Mouse (Mus musculus) limb, embryonic 10.5 days (tissue): ENCODE results near the gene Atp8b2. TPM values are rescaled to one million over a fixed set of nuclear protein-coding genes. Genes with fewer than 3 reads are reported as not detected.
A peak's percentile ranks its signal among the peaks of the same experiment; 100 is the strongest.

Experiments
- DNase-seq: peaks from one replicate; pipeline ENCODE4 v3.0.0-alpha.2; 2017; ENCODE audit warnings: low spot score
- H3K27ac ChIP-seq: fragments of 300-500 bp; sonication (generic); 2 replicates; pipeline ENCODE4 v1.5.1; 2016; ENCODE audit warnings: mild to moderate bottlenecking
- H3K27me3 ChIP-seq: fragments of 300-500 bp; sonication (generic); 2 replicates; pipeline ENCODE4 v1.6.1; 2016; ENCODE audit warnings: low read depth, mild to moderate bottlenecking; ENCODE audit not compliant: poor library complexity, severe bottlenecking
- H3K36me3 ChIP-seq: fragments of 300-500 bp; sonication (generic); 2 replicates; pipeline ENCODE4 v1.6.1; 2016; ENCODE audit warnings: mild to moderate bottlenecking, moderate library complexity
- H3K4me1 ChIP-seq: fragments of 300-500 bp; sonication (generic); 2 replicates; pipeline ENCODE4 v1.6.1; 2016
- H3K4me3 ChIP-seq: fragments of 300-500 bp; sonication (generic); 2 replicates; pipeline ENCODE4 v1.5.1; 2016; ENCODE audit warnings: mild to moderate bottlenecking, moderate library complexity
- H3K9me3 ChIP-seq: fragments of 300-500 bp; sonication (generic); replicated peaks from 2 replicates; pipeline ENCODE4 v1.6.1; 2016; ENCODE audit warnings: mild to moderate bottlenecking
- WGBS: fragments of 180-500 bp; shearing (Covaris S2); methylation state at CpG from one replicate; pipeline ENCODE4 v1.1.7; 2016; 5-methylcytosine and 5-hydroxymethylcytosine counted together
- polyA plus RNA-seq: library from polyadenylated mRNA; unstranded; fragments of >200 nt; fragmentation: Nextera tagmentation; extraction: Ambion mirVana; gene quantifications from 2 replicates; pipeline ENCODE4 v1.2.1, GENCODE M21; 2016

Gene Atp8b2
- polyA plus RNA-seq, 1 experiment from 2014 or later: 18.3 TPM

DNA sequence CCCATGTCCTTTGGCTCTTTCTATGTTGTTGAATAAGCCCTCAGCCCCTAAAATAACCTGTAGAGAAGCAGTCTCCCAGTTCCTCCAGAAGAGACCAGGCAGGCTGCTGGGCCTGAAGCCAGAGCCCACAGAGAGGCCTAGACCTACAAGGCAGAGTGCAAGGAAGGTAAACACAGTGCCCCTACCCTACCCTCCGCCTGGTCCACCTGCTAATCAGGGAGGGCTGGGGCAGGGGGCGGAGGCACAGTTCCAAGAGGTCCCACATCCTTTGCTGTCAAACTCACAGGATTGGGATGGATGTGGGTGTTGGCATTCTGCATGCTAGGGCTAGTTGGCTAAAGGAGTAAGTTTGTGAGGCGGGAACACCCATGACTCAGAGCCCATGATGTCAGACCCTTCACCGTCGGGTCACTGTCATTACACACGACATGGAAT is 51.2 kb downstream of the Atp8b2 start:
- Histone ChIP-seq H3K27me3 (peaks cover 45% of the 10 kb centered on the region), H3K27ac (no peak overlapping the region), H3K9me3 (no peaks in the 10 kb centered on the region), H3K4me1 (peaks cover 15% of the 10 kb centered on the region), H3K4me3 (peak overlapping the region; percentile 63; the same call in 1 of the 2 replicates), H3K36me3 (no peaks in the 10 kb centered on the region)
- WGBS: 36% methylated on average over 6 of the region's 6 CpGs
- no peak for DNase-seq

- 88% methylated on average over 3 of the region's 3 CpGs for WGBS
- Histone ChIP-seq H3K4me1 (peaks cover 15% of the 10 kb centered on the region), H3K27me3 (peaks cover 45% of the 10 kb centered on the region), H3K36me3 (no peaks in the 10 kb centered on the region), H3K27ac (no peak overlapping the region), H3K4me3 (no peak overlapping the region), H3K9me3 (no peaks in the 10 kb centered on the region)
- DNase-seq: no peak
Observed at GRCm38 (mm10) chr3:89911207-89911606, 52.1 kb downstream of the Atp8b2 start.

DNA sequence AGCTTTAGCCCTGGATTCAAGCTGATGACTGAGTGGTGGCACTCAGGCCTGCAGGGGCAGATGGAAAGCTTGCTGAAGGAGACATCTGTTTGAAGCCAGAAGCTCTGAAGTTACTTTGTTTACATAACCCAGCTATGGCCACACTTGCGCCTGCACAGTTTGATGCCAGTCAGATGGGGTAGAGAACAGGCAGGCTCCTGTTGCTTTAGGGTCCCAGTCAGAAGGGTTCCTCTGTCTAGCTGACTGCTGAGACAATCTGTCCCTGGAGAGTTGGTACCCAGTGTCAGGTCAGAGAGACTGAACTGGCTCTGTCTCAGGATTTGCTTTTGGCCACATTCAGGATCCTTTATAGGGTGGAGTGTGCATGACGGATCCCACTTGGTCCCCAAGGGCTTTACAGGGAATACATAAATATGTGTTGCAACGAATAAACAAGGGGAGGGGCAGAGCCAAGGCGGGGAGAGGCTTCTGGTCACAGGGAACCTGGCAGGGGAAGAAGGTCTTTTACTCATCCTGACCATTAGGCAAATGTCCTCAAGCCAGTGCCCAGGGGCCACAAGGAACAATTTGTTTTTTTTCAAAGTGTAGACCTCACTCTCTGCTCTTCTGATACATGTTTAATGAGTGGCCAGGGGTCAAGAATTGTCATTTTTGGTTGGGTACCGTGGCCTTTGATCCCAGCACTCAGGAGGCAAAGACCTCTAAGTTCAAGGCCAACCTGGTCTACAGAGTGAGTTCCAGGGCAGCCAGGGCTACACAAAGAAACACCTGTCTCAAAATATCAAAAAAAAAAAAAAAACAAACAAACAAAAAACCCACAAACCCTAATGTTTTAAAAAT is 53.4 kb downstream of the Atp8b2 start:
- Histone ChIP-seq H3K27ac (no peak overlapping the region), H3K4me3 (no peak overlapping the region), H3K27me3 (peaks cover 39% of the 10 kb centered on the region), H3K9me3 (no peaks in the 10 kb centered on the region), H3K36me3 (no peaks in the 10 kb centered on the region), H3K4me1 (peaks cover 15% of the 10 kb centered on the region)
- 46% methylated on average over 5 of the region's 5 CpGs for WGBS
- no peak for DNase-seq

DNA sequence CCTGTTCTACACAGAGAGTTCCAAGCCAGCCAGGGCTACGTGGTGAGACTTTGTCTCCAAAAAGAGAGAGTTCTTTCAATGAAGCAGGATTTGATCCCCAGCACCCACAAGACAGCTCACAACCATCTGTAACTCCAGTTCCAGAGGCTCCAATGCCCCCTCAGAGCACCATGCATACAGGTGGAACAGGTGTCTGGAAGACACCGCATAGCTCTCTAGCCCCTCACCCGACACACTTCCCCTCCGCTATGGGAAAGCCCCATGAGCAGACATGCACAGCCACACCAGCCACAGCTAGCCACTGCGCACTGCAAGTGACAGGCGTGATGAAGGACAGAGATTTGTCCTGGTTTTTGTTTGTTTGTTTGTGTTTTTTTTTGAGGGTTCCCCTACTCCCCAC is 54.5 kb downstream of the Atp8b2 start:
- Histone ChIP-seq H3K4me1 (peaks cover 15% of the 10 kb centered on the region), H3K4me3 (no peak overlapping the region), H3K9me3 (no peaks in the 10 kb centered on the region), H3K36me3 (no peaks in the 10 kb centered on the region), H3K27ac (no peak overlapping the region), H3K27me3 (peaks cover 28% of the 10 kb centered on the region)
- no peak for DNase-seq
- 75% methylated on average over 6 of the region's 6 CpGs for WGBS

DNA sequence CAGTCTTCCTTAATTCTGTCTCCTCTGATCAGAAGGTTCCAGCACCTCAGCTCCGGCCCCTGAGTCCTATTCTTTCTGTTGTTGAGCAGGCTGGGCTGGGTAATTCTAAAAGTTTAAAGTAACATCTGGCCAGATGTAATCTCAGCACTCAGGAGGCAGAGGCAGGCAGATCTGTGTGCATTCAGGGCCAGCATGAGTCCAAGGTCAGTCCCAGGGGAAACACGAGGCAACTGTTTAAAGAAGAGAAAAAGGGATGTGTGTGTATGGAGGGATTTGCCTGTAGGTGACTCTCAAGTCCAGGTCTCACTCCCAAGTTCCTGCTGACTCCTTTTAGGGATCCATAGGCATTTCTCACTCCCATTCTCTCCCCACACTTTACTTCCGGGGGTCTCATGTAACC is 55.5 kb downstream of the Atp8b2 start:
- Histone ChIP-seq H3K4me3 (no peak overlapping the region), H3K4me1 (peaks cover 7% of the 10 kb centered on the region), H3K36me3 (no peaks in the 10 kb centered on the region), H3K27ac (no peak overlapping the region), H3K9me3 (no peaks in the 10 kb centered on the region), H3K27me3 (peaks cover 18% of the 10 kb centered on the region)
- no peak for DNase-seq
- WGBS: 85% methylated on average over 3 of the region's 3 CpGs

GRCm38 (mm10) chr3:89899511-89899908 is 63.8 kb downstream of the Atp8b2 start:
- no peak overlapping the region for H3K27ac ChIP-seq
- H3K27me3 ChIP-seq: no peaks in the 10 kb centered on the region
- H3K4me1 ChIP-seq: peaks cover 5% of the 10 kb centered on the region; the same call in 1 of the 2 replicates
- WGBS: 75% methylated on average over 8 of the region's 8 CpGs
- H3K36me3 ChIP-seq: no peaks in the 10 kb centered on the region
- H3K4me3 ChIP-seq: no peak overlapping the region
- no peaks in the 10 kb centered on the region for H3K9me3 ChIP-seq
- no peak for DNase-seq

DNA sequence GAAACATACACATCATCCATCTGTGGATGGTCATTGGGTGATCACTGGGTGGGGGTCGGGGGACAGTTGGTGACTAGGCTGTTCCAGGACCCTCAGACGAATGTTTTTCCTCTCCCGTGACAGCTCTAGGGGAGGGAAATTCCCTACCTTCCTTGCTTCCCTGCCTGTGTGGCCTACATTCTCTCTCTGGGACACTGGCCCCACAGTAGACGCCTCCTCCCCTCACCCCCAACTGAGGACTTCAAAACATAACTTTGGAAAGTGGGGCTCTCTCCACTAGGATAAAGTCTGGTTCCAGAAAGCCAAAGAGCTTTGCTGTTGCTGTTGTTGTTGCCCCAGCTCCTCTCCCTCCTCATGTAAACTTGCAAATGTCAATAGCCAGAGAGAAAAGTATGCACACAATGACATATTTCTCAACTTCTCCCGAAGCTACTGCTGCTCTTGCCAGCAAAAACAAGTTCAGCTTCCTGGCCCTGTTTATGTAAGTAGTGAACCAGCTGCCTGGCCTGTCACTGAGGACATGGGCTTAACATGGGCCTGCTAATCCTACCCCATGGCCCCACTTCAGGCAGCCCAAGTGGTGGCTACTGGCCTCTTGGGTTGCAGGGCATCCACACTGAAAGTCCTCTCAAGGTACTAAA is 64.3 kb downstream of the Atp8b2 start:
- 67% methylated on average over 5 of the region's 5 CpGs for WGBS

GRCm38 (mm10) chr3:89898011-89898410 is 65.3 kb downstream of the Atp8b2 start:
- H3K27ac ChIP-seq: no peak overlapping the region
- DNase-seq: no peak
- H3K4me3 ChIP-seq: no peak overlapping the region
- peaks cover 5% of the 10 kb centered on the region; the same call in 1 of the 2 replicates for H3K4me1 ChIP-seq
- H3K9me3 ChIP-seq: no peaks in the 10 kb centered on the region
- no peaks in the 10 kb centered on the region for H3K36me3 ChIP-seq
- WGBS: 81% methylated on average over 10 of the region's 10 CpGs
- no peaks in the 10 kb centered on the region for H3K27me3 ChIP-seq

More for the DNA sequence above, 64.3 kb downstream of the Atp8b2 start:
- Histone ChIP-seq H3K27ac (no peak overlapping the region), H3K27me3 (no peaks in the 10 kb centered on the region), H3K4me1 (peaks cover 5% of the 10 kb centered on the region; the same call in 1 of the 2 replicates), H3K9me3 (no peaks in the 10 kb centered on the region), H3K36me3 (no peaks in the 10 kb centered on the region), H3K4me3 (no peak overlapping the region)
- DNase-seq: no peak

DNA sequence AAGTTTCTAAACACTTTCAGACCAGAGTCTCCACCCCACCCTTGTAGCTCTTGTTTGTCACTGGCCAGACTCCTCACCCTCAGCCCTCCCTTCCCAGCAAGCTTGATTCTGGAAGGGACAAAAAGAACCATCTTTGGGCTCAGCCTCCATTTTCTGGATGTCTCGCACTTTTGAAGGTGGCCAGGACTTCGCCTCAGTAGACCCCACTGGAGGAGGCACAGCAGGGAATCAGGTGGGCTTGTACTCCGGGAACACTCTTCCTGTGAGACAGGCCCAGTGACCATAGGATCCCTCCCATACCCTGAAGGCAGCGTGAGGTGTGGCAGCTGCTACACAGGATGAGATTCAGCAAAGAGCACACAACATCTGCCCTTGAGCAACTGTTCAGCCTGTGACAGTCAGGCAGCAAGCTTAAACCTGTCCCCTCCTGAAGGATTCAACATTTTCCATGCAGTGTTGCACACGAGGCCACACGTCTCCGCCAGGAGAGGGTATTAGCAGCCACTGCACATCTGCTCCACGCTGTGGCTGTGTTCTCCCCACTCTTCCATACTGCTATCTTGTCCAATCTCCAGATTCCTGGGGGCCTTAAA is 66.0 kb downstream of the Atp8b2 start:
- H3K4me3 ChIP-seq: no peak overlapping the region
- peaks cover 5% of the 10 kb centered on the region; the same call in 1 of the 2 replicates for H3K4me1 ChIP-seq
- no peaks in the 10 kb centered on the region for H3K9me3 ChIP-seq
- WGBS: 75% methylated on average over 8 of the region's 8 CpGs
- H3K27ac ChIP-seq: peak overlapping the region; percentile 14; the same call in 1 of the 2 replicates
- no peak for DNase-seq
- H3K36me3 ChIP-seq: no peaks in the 10 kb centered on the region
- H3K27me3 ChIP-seq: no peaks in the 10 kb centered on the region

DNA sequence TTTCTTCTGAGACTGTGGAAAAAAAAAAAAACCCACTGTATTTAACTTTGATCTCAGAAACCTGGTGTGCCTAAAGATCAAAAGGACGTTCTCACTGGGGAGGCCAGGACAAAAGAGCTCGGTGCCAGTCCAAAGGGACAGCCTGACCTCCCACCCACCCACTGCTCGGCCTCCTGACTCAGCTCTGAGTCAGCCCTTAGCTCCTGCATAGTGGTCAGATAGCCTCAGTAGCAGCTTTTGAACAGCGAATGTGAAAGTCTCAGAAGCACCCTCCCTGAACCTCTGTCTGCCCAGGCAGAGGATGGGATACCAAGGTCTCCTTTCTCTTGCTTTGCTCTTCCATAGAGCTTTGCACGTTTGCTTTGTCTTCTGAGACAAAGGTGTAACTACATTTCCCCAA is 66.7 kb downstream of the Atp8b2 start:
- peaks cover 5% of the 10 kb centered on the region; the same call in 1 of the 2 replicates for H3K4me1 ChIP-seq
- H3K36me3 ChIP-seq: no peaks in the 10 kb centered on the region
- 24% methylated on average over 5 of the region's 5 CpGs for WGBS
- H3K27me3 ChIP-seq: no peaks in the 10 kb centered on the region
- no peak overlapping the region for H3K27ac ChIP-seq
- no peaks in the 10 kb centered on the region for H3K9me3 ChIP-seq
- no peak for DNase-seq
- H3K4me3 ChIP-seq: no peak overlapping the region

DNA sequence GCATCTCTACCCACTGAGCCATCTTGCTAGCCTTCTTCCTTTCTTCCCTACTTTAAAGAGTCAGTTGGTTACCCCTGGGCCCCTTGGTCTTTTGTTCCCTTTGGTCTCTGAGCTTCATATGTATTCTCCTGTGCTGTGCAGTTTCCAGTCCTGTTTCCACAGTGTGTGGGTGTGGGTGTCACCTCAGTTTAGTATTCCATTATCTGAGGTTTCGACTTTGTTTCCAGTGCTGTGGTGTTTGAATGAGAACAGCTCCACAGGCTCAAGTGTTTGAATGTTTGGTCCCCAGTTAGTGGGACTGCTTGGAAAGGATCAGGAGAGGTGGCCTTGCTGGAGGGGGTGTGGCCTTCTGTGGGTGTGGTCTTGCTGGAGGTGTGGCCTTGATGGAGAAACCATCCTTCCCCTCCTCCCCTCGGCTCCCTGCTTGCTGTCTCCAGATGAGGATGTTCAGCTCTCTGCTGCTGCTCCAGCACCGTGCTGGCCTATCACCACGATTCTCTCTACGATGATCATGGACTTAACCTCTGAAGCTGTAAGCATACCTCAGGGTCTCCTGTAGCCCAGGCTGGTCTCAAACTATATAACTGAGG is 70.7 kb downstream of the Atp8b2 start:
- 85% methylated on average over 5 of the region's 5 CpGs for WGBS
- H3K4me3 ChIP-seq: no peak overlapping the region
- no peak overlapping the region for H3K27ac ChIP-seq
- H3K36me3 ChIP-seq: no peaks in the 10 kb centered on the region
- DNase-seq: no peak
- no peaks in the 10 kb centered on the region for H3K27me3 ChIP-seq
- H3K9me3 ChIP-seq: no peaks in the 10 kb centered on the region
- H3K4me1 ChIP-seq: peaks cover 18% of the 10 kb centered on the region

DNA sequence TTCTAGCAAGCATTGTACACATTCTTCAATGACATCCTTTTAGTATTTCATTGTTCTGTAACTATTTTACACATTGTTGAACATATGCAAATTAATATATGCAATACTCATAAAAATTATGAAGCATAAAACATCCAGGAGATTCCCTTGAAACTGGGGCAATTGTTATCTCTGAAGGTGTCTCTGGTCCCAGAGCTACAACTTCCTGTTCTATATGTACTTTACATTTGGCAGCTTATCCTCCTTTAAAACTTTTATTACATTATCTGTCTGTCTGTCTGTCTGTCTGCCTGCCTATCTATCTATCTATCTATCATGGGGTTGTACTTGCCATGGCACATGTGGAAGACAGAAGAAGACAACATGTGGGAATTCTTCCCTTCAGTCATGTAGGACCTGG is 71.6 kb downstream of the Atp8b2 start:
- peaks cover 14% of the 10 kb centered on the region for H3K4me1 ChIP-seq
- no peaks in the 10 kb centered on the region for H3K9me3 ChIP-seq
- no peak overlapping the region for H3K27ac ChIP-seq
- DNase-seq: no peak
- no peaks in the 10 kb centered on the region for H3K36me3 ChIP-seq
- no peaks in the 10 kb centered on the region for H3K27me3 ChIP-seq
- H3K4me3 ChIP-seq: no peak overlapping the region
